Mouse (Mus musculus) thymus, adult 2 months (tissue): ENCODE results near the gene Gm10197. TPM values are rescaled to one million over a fixed set of nuclear protein-coding genes. Genes with fewer than 3 reads are reported as not detected.

ENCODE experiments used
- DNase-seq: peaks from one replicate; pipeline ENCODE4 v3.0.0; 2021
- H3K27ac ChIP-seq: fragments of 200-500 bp; 2 replicates; pipeline ENCODE4 v1.5.1; 2012; ENCODE audit warnings: low read length, control low read depth; ENCODE audit not compliant: control insufficient read depth, insufficient read depth
- H3K27me3 ChIP-seq: fragments of 200-500 bp; 2 replicates; pipeline ENCODE4 v1.6.1; 2012; ENCODE audit warnings: mild to moderate bottlenecking, low read length, moderate library complexity, mixed read lengths; ENCODE audit not compliant: control insufficient read depth, insufficient read depth
- H3K36me3 ChIP-seq: fragments of 200-500 bp; 2 replicates; pipeline ENCODE4 v1.6.1; 2012; ENCODE audit warnings: mild to moderate bottlenecking, low read length, moderate library complexity; ENCODE audit not compliant: control insufficient read depth, insufficient read depth
- H3K4me1 ChIP-seq: fragments of 200-500 bp; replicated peaks from 2 replicates; pipeline ENCODE4 v1.6.1; 2012; ENCODE audit warnings: low read length; ENCODE audit not compliant: control insufficient read depth, insufficient read depth
- H3K4me3 ChIP-seq: fragments of 200-500 bp; 2 replicates; pipeline ENCODE4 v1.5.1; 2012; ENCODE audit warnings: mild to moderate bottlenecking, low read length, control low read depth, moderate library complexity; ENCODE audit not compliant: control insufficient read depth, insufficient read depth
- CTCF ChIP-seq: fragments of 200-500 bp; IDR thresholded peaks from 2 replicates; pipeline ENCODE4 v1.5.1; 2012; ENCODE audit warnings: mild to moderate bottlenecking, control low read depth, low read length, moderate library complexity, borderline replicate concordance; ENCODE audit not compliant: control insufficient read depth, poor library complexity, insufficient read depth; ENCODE audit errors: extremely low read depth
- POLR2A ChIP-seq: fragments of 200-500 bp; IDR thresholded peaks from 2 replicates; pipeline ENCODE4 v1.6.1; 2012; ENCODE audit warnings: mild to moderate bottlenecking, low read length, control low read depth, moderate library complexity; ENCODE audit not compliant: control insufficient read depth, poor library complexity, insufficient read depth; ENCODE audit errors: extremely low read depth
- WGBS: fragments of 180-500 bp; shearing (Covaris S2); methylation state at CpG from one replicate; pipeline ENCODE4 v1.1.7; 2018; 5-methylcytosine and 5-hydroxymethylcytosine counted together
- polyA plus RNA-seq: library from polyadenylated mRNA; depleted of rRNA; stranded (reverse); fragments of >200 nt; gene quantifications from 2 replicates; pipeline ENCODE4 v1.2.3, GENCODE M21; 2012

Gm10197 gene
- polyA plus RNA-seq, 1 experiment = not detected

DNA sequence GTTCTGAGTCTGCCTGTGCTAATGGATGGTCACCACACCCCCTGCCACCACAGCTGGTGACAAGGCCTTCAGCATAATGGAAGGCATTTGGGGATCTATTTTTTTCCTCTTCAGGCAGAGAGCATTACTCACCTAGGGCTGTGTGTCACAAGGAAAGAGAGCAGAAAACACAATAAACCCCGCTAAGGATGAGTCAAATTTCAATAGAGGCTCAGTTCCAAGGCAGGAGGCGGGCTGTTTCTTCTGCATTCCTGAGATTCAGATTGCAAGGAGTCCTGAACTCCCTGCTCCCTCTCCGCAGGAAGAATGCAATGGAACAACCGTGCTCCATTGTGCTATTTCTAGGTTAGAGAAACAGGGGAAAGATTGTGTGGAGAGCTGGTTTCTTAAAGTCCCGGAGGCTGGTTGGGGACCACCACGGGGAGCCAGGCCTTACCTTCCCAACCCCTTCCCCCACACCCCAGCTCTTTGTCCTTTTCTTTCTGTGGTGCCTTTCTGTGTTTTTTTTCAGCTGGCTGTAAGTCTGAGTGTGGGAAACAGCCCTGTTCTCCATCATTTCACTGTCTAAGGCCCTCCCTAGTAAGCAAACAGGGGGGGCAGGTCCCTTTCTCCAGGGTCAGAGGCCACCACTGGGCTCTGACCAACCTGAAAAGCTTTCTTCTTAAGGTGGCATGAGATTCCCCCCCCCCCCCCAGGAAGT is 40.7 kb upstream of the Gm10197 start:
- DNase-seq = no peak
- peaks cover 2% of the 10 kb centered on the region for H3K4me1 ChIP-seq
- 93% methylated on average over 6 of the region's 6 CpGs for WGBS
- no peak overlapping the region for H3K4me3 ChIP-seq
- TF ChIP-seq POLR2A (no peak), CTCF (no peak)
- H3K36me3 ChIP-seq = no peaks in the 10 kb centered on the region
- no peak overlapping the region; the same call in 1 of the 2 replicates for H3K27ac ChIP-seq
- H3K27me3 ChIP-seq = no peaks in the 10 kb centered on the region

DNA sequence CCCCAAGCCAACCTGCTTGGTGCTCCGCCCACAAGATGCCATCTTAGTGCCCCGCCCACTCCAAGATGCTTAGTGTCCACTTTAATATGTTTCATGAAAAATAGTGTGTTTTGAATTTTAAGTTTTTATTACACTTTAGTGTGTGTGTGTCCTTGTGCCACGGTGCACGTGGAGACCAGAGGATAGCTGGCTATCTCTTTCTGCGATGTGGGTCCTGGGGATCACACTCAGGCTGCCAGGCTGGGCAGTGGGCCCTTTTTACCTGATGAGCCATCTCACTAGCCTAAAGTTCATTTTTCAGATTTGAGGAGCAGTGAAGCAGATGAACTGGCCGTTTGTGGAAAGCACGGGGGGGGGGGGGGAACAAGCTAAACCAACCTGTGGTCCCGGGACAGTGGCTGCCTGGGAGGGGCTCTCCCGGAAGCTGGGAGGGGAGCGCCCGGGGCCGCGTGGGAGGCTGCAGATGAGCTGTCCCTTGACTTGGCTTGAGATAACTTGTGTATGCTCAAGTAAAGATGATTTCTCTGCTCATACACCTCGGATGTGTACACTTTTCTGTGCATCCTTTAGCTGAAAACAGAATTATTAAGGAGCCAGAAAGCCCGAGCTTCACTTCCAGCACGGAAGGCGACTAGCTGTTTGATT is 38.2 kb upstream of the Gm10197 start:
- Histone ChIP-seq H3K36me3 (no peaks in the 10 kb centered on the region), H3K27me3 (no peaks in the 10 kb centered on the region), H3K4me3 (no peak overlapping the region), H3K27ac (no peak overlapping the region), H3K4me1 (peaks cover 2% of the 10 kb centered on the region)
- TF ChIP-seq POLR2A (no peak), CTCF (no peak)
- 65% methylated on average over 17 of the region's 17 CpGs for WGBS
- DNase-seq = no peak

DNA sequence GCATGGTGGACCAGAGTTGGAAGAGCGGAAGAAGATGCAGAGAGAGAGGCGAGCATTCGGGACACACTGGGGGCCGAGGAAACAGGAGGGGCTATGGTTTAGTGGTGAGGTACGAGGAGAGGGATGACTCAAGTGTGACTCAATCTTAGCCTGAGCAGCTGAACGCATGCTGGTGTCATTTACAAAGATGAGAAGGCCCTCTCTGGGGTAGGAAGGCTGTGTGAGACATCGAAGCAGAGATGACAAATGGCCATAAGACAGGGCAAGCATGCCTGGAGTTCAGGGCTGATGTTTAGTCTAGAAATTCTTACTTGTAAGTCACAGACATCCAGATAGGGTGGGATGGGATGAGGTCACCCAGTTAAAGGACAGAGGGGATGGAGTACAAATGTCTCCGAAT is 36.8 kb upstream of the Gm10197 start:
- TF ChIP-seq POLR2A (no peak), CTCF (no peak)
- H3K36me3 ChIP-seq = no peaks in the 10 kb centered on the region
- H3K27me3 ChIP-seq = no peaks in the 10 kb centered on the region
- peaks cover 2% of the 10 kb centered on the region for H3K4me1 ChIP-seq
- no peak for DNase-seq
- 92% methylated on average over 8 of the region's 8 CpGs for WGBS
- no peak overlapping the region for H3K27ac ChIP-seq
- H3K4me3 ChIP-seq = no peak overlapping the region

DNA sequence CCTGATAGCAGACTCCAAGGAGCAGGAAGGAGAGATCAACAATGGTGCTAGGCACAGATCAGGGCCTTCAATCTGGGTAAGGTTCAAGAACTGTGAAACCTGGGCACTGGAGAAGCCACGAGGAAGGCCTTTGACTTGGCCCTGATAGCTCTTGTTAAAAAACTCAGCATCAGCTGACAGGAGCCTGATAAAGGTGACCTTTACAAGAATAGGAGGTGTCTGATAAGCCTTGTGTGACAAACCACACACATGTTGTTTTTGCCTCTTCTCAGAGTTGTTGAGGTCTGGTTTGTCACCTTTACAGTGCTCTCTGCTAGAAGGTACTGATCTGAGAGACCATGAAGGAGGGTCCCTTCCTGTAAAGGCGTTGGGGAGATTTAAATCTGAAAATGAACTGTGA is 35.8 kb upstream of the Gm10197 start:
- WGBS = 82% methylated on average over 2 of the region's 2 CpGs

DNA sequence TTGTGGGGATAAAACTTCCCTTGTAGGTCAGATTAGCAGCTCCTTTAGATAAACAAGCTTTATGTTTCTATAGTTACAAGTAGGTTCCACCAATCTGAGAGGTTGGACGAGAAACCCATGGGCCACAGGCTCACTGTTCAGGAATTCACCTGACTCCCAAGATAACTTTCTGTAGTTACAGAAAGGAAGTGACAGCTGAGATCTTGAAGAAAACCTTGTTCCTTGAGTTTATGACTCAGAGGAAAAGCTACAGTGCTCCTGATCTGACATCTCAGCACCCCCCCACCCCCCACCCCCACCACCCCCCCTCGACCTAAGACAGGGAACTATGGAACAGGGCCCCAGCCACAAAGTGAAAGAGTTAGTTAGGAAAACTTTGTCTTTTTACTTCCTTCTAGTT is 34.2 kb upstream of the Gm10197 start:
- Histone ChIP-seq H3K4me1 (no peaks in the 10 kb centered on the region; the same call in 1 of the 2 replicates), H3K36me3 (no peaks in the 10 kb centered on the region), H3K27me3 (no peaks in the 10 kb centered on the region), H3K4me3 (no peak overlapping the region), H3K27ac (no peak overlapping the region)
- 40% methylated on average over 2 of the region's 2 CpGs for WGBS
- no peak for DNase-seq
- no peak for TF ChIP-seq POLR2A
- no peak for TF ChIP-seq CTCF

More for the DNA sequence above, 35.8 kb upstream of the Gm10197 start:
- no peaks in the 10 kb centered on the region; the same call in 1 of the 2 replicates for H3K4me1 ChIP-seq
- DNase-seq = no peak
- no peak overlapping the region for H3K4me3 ChIP-seq
- H3K27ac ChIP-seq = no peak overlapping the region
- TF ChIP-seq CTCF (no peak), POLR2A (no peak)
- H3K27me3 ChIP-seq = no peaks in the 10 kb centered on the region
- no peaks in the 10 kb centered on the region for H3K36me3 ChIP-seq

DNA sequence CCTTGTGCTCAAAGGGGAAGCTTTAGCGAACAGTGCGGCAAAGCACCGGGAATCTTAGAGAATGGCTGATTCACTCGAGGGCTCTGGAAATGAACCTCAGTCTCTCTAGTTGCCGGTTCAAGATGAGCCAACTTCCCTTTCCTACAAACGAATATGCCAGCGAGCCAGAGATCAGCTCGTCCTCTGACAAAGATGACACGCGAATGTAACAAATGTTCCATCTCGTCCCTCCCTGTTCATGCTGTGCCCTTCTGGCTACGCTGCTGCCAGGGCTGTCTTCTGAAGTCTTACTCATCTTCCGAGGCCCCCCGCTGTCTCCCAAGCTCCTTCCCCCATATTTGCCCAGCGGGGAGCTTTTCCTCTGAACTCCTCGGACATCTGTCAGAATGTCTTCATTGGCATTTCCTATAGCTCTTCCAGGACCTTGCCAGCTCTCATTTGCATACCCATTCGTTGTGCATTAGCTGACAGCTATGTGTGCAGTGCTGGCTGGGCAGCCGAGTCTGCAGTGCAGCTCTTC is 33.3 kb upstream of the Gm10197 start:
- TF ChIP-seq CTCF (no peak), POLR2A (no peak)
- H3K27ac ChIP-seq = no peak overlapping the region
- H3K36me3 ChIP-seq = no peaks in the 10 kb centered on the region
- H3K4me1 ChIP-seq = no peaks in the 10 kb centered on the region
- no peak overlapping the region for H3K4me3 ChIP-seq
- H3K27me3 ChIP-seq = no peaks in the 10 kb centered on the region
- WGBS = 89% methylated on average over 18 of the region's 18 CpGs
- DNase-seq = no peak
